Mouse (Mus musculus) midbrain, embryonic 16.5 days (tissue): ENCODE data around the gene Appbp2. TPM values are rescaled to one million over a fixed set of nuclear protein-coding genes. Genes with fewer than 3 reads are reported as not detected.
A peak's percentile ranks its signal among the peaks of the same experiment; 100 is the strongest.

Source experiments
- ATAC-seq: fragments of 200-750 bp; cut with Nextera tagmentation; 2 replicates; pipeline ENCODE4 v1.8.0; 2017; ENCODE audit warnings: moderate TSS enrichment
- H3K27ac ChIP-seq: fragments of 300-500 bp; sonication (generic); 2 replicates; pipeline ENCODE4 v1.5.1; 2014; ENCODE audit warnings: mild to moderate bottlenecking, low read length, mixed read lengths
- H3K27me3 ChIP-seq: fragments of 300-500 bp; sonication (generic); 2 replicates; pipeline ENCODE4 v1.6.1; 2014; ENCODE audit warnings: low read depth, low read length, mixed read lengths; ENCODE audit not compliant: control insufficient read depth, insufficient read depth
- H3K36me3 ChIP-seq: fragments of 300-500 bp; sonication (generic); 2 replicates; pipeline ENCODE4 v1.6.1; 2014; ENCODE audit warnings: mild to moderate bottlenecking, low read length, moderate library complexity, mixed read lengths; ENCODE audit not compliant: control insufficient read depth, insufficient read depth
- H3K4me1 ChIP-seq: fragments of 300-500 bp; sonication (generic); 2 replicates; pipeline ENCODE4 v1.6.1; 2014; ENCODE audit warnings: mild to moderate bottlenecking, low read length, mixed read lengths; ENCODE audit not compliant: control insufficient read depth, insufficient read depth
- H3K4me2 ChIP-seq: fragments of 300-500 bp; sonication (generic); 2 replicates; pipeline ENCODE4 v1.6.1; 2014; ENCODE audit warnings: mild to moderate bottlenecking, low read length, mixed read lengths
- H3K4me3 ChIP-seq: fragments of 300-500 bp; sonication (generic); 2 replicates; pipeline ENCODE4 v1.5.1; 2014; ENCODE audit warnings: low read depth, mild to moderate bottlenecking, low read length, moderate library complexity, mixed read lengths
- H3K9ac ChIP-seq: fragments of 300-500 bp; sonication (generic); 2 replicates; pipeline ENCODE4 v1.6.1; 2014; ENCODE audit warnings: low read depth, low read length, mixed read lengths
- H3K9me3 ChIP-seq: fragments of 300-500 bp; sonication (generic); replicated peaks from 2 replicates; pipeline ENCODE4 v1.6.1; 2014; ENCODE audit warnings: mild to moderate bottlenecking, low read length, mixed read lengths; ENCODE audit not compliant: control insufficient read depth, poor library complexity, severe bottlenecking
- WGBS: fragments of 180-500 bp; shearing (Covaris S2); extraction: QIAGEN DNeasy Blood & Tissue Kit; methylation state at CpG from one replicate; pipeline ENCODE4 v1.1.7; 2014; 5-methylcytosine and 5-hydroxymethylcytosine counted together
- polyA plus RNA-seq: library from polyadenylated mRNA; unstranded; fragments of >200 nt; fragmentation: Nextera tagmentation; extraction: Ambion mirVana; gene quantifications from 2 replicates; pipeline ENCODE4 v1.2.1, GENCODE M21; 2015

Appbp2 gene
- polyA plus RNA-seq, result 44.5 and 46.7 TPM in 2 replicates

GRCm38 (mm10) chr11:85234990-85235841 lies at the start of gene Appbp2:
TSS of gene Appbp2 (minus strand) at chr11:85235130.
- H3K27ac ChIP-seq, result peak within 1 kb of the TSS; percentile 99
- H3K9me3 ChIP-seq, result no peaks in the 10 kb centered on the region
- peak within 1 kb of the TSS; percentile 98 for H3K9ac ChIP-seq
- 5% methylated on average over 48 of the region's 48 CpGs for WGBS
- ATAC-seq, result peak; percentile 97
- H3K4me2 ChIP-seq, result peak within 1 kb of the TSS; percentile 82
- H3K27me3 ChIP-seq, result no peaks in the 10 kb centered on the region
- peaks cover 15% of the 10 kb centered on the region for H3K4me1 ChIP-seq
- no peaks in the 10 kb centered on the region for H3K36me3 ChIP-seq
- H3K4me3 ChIP-seq, result peak within 1 kb of the TSS; percentile 99

- WGBS, result 77% methylated on average over 15 of the region's 15 CpGs
- no peaks in the 10 kb centered on the region for H3K9me3 ChIP-seq
- no peaks in the 10 kb centered on the region for H3K27me3 ChIP-seq
- H3K9ac ChIP-seq, result no peak overlapping the region
- H3K4me1 ChIP-seq, result no peaks in the 10 kb centered on the region
- no peak overlapping the region for H3K4me2 ChIP-seq
- H3K27ac ChIP-seq, result no peak overlapping the region
- H3K36me3 ChIP-seq, result no peaks in the 10 kb centered on the region
- no peak for ATAC-seq
- H3K4me3 ChIP-seq, result no peak overlapping the region
Measured at GRCm38 (mm10) chr11:85281219-85281878, 46.4 kb upstream of the Appbp2 start.

- H3K4me1 ChIP-seq, result no peaks in the 10 kb centered on the region
- WGBS, result 81% methylated on average over 1 of the region's 1 CpGs
- H3K27me3 ChIP-seq, result no peaks in the 10 kb centered on the region
- H3K9me3 ChIP-seq, result no peaks in the 10 kb centered on the region
- no peaks in the 10 kb centered on the region for H3K36me3 ChIP-seq
- no peak for ATAC-seq
- H3K27ac ChIP-seq, result no peak overlapping the region
- no peak overlapping the region for H3K9ac ChIP-seq
- H3K4me2 ChIP-seq, result no peak overlapping the region
- no peak overlapping the region for H3K4me3 ChIP-seq
Measured at GRCm38 (mm10) chr11:85278175-85278574, 43.2 kb upstream of the Appbp2 start.

GRCm38 (mm10) chr11:85277609-85278008 lies 42.7 kb upstream of the Appbp2 start:
- H3K36me3 ChIP-seq, result no peaks in the 10 kb centered on the region
- no peak overlapping the region for H3K4me3 ChIP-seq
- no peaks in the 10 kb centered on the region for H3K4me1 ChIP-seq
- no peaks in the 10 kb centered on the region for H3K27me3 ChIP-seq
- H3K9ac ChIP-seq, result no peak overlapping the region
- H3K4me2 ChIP-seq, result no peak overlapping the region
- no peaks in the 10 kb centered on the region for H3K9me3 ChIP-seq
- no peak for ATAC-seq
- no peak overlapping the region for H3K27ac ChIP-seq
- 79% methylated on average over 5 of the region's 5 CpGs for WGBS

GRCm38 (mm10) chr11:85275151-85275550 lies 40.2 kb upstream of the Appbp2 start:
- H3K4me2 ChIP-seq, result no peak overlapping the region
- 94% methylated on average over 5 of the region's 5 CpGs for WGBS
- H3K27ac ChIP-seq, result no peak overlapping the region
- ATAC-seq, result no peak
- H3K27me3 ChIP-seq, result no peaks in the 10 kb centered on the region
- H3K36me3 ChIP-seq, result no peaks in the 10 kb centered on the region
- H3K4me1 ChIP-seq, result no peaks in the 10 kb centered on the region
- H3K9me3 ChIP-seq, result no peaks in the 10 kb centered on the region
- no peak overlapping the region for H3K4me3 ChIP-seq
- H3K9ac ChIP-seq, result no peak overlapping the region

- no peak for ATAC-seq
- Histone ChIP-seq H3K9me3 (no peaks in the 10 kb centered on the region), H3K4me2 (no peak overlapping the region), H3K4me3 (no peak overlapping the region), H3K27me3 (no peaks in the 10 kb centered on the region), H3K36me3 (no peaks in the 10 kb centered on the region), H3K4me1 (no peaks in the 10 kb centered on the region), H3K27ac (no peak overlapping the region), H3K9ac (no peak overlapping the region)
- 72% methylated on average over 6 of the region's 6 CpGs for WGBS
Measured at GRCm38 (mm10) chr11:85273299-85273698, 38.4 kb upstream of the Appbp2 start.

- H3K4me1 ChIP-seq, result no peaks in the 10 kb centered on the region
- WGBS, result 63% methylated on average over 3 of the region's 3 CpGs
- H3K27me3 ChIP-seq, result no peaks in the 10 kb centered on the region
- ATAC-seq, result no peak
- H3K36me3 ChIP-seq, result no peaks in the 10 kb centered on the region
- no peak overlapping the region for H3K4me2 ChIP-seq
- no peak overlapping the region for H3K27ac ChIP-seq
- H3K9ac ChIP-seq, result no peak overlapping the region
- H3K9me3 ChIP-seq, result no peaks in the 10 kb centered on the region
- no peak overlapping the region for H3K4me3 ChIP-seq
Measured at GRCm38 (mm10) chr11:85270631-85271030, 35.7 kb upstream of the Appbp2 start.

- ATAC-seq, result no peak
- WGBS, result 66% methylated on average over 1 of the region's 1 CpGs
- H3K4me2 ChIP-seq, result no peak overlapping the region
- H3K4me1 ChIP-seq, result no peaks in the 10 kb centered on the region
- no peak overlapping the region for H3K9ac ChIP-seq
- no peaks in the 10 kb centered on the region for H3K27me3 ChIP-seq
- H3K27ac ChIP-seq, result no peak overlapping the region
- H3K4me3 ChIP-seq, result no peak overlapping the region
- no peaks in the 10 kb centered on the region for H3K9me3 ChIP-seq
- no peaks in the 10 kb centered on the region for H3K36me3 ChIP-seq
Measured at GRCm38 (mm10) chr11:85267393-85267792, 32.5 kb upstream of the Appbp2 start.

GRCm38 (mm10) chr11:85264635-85265034 lies 29.7 kb upstream of the Appbp2 start:
- H3K9me3 ChIP-seq, result no peaks in the 10 kb centered on the region
- H3K4me1 ChIP-seq, result no peaks in the 10 kb centered on the region
- H3K4me3 ChIP-seq, result no peak overlapping the region
- H3K36me3 ChIP-seq, result no peaks in the 10 kb centered on the region
- no peak overlapping the region for H3K9ac ChIP-seq
- no peak overlapping the region for H3K4me2 ChIP-seq
- WGBS, result 51% methylated on average over 5 of the region's 5 CpGs
- H3K27ac ChIP-seq, result no peak overlapping the region
- ATAC-seq, result no peak
- no peaks in the 10 kb centered on the region for H3K27me3 ChIP-seq
